Mouse (Mus musculus): ENCODE results near the gene Rhod.
A peak's percentile ranks its signal among the peaks of the same experiment; 100 is the strongest.
"Not testable (repeated sequence)": the region's sequence is repeated elsewhere in the genome, so short reads cannot be mapped to it uniquely, and the experiment has no call there.

Gene Rhod

GRCm38 (mm10) chr19:4439161-4439801, at the start of gene Rhod:
Rhod (minus strand) TSS chr19:4439432.
- peak; percentile 82 for DNase-seq (ENCODE audit: extremely low read depth, insufficient read length, low spot score)

DNA sequence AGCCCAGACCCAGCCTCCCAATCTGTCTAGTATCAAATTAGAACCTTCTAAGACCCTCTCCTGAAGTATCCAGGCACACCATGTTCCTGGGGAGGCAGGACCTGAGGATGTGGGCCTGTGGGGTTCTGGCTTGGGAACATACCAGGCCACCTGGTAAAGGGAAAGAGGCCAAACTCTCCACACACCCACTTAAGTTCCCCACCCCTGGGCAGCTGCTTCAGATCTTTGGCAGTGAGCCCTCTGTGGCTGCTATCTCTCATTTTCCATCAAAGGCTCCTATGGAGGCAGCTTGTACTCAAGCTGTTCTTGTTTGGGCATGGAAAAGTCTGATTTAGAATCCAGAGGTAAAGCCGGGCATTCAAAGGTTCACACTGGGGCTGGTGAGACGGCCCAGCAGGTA, 48.6 kb upstream of the Rhod start:
- DNase-seq (ENCODE audit: extremely low read depth, insufficient read length, low spot score) = no peak

DNA sequence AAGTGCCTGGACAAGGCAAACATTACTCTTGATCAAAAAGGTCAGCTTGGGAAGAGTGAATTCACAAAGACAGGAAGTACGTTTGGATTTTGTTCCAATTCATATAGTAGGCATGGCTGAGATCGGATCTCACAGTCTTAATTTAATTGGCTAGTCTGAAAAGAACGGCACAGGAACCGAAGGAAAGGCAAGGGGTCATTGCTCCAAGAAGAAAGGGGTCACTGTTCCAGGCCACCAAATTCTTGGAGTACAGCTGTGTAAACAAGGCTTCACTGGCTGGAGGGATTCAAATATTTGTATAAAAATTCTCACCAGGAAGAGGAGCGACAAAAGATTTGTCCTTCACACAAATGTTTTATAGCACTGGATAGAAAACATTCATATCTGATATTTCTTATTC, 45.8 kb upstream of the Rhod start:
- DNase-seq (ENCODE audit: extremely low read depth, insufficient read length, low spot score) = no peak

GRCm38 (mm10) chr19:4482111-4482859, 43.1 kb upstream of the Rhod start:
- DNase-seq (ENCODE audit: extremely low read depth, insufficient read length, low spot score) = no peak

GRCm38 (mm10) chr19:4481326-4481725, 42.1 kb upstream of the Rhod start:
- DNase-seq (ENCODE audit: extremely low read depth, insufficient read length, low spot score) = no peak

DNA sequence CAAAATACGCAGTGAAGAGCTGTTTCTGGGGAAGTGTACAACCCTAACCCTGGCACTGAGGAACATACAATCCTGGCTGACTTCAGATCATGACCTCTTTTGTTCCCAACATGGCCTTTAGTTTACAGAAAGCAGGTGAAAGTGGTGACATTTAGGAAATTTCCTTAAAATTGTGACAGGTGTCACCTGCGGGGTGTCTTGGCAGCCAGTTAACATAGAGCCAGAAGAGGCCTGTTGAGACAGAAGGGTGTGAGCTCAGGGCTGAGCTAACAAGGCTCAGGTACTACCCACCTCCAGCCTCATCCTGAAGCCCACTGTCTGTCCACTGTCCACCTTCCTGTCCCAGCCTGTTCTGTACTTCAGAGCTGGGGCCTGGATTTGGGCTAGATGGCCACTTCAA, 40.8 kb upstream of the Rhod start:
- no peak for DNase-seq (ENCODE audit: extremely low read depth, insufficient read length, low spot score)

DNA sequence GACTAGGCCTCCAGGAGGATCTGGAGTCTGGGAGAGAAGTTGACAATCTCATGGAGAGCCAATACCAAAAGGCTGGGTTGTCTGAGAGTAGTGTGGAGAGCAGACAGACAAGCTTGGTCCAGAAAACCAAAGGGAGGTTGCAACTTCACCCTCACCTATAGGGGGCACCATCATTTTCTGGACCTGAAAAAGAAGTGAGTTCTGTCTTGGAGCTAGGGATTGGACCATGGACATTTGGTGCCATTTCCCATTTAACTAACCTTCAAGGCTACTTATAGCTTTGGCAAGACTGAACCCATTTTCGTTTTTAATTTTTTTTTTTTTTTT, 38.9 kb upstream of the Rhod start:
- no peak for DNase-seq (ENCODE audit: extremely low read depth, insufficient read length, low spot score)

- DNase-seq (ENCODE audit: extremely low read depth, insufficient read length, low spot score) = peak; percentile 62
These were observed 38.3 kb upstream of the Rhod start, which contains the start of gene Syt12 for GRCm38 (mm10) chr19:4477345-4478189. Syt12 (minus strand) TSS chr19:4477447.

GRCm38 (mm10) chr19:4476601-4477257, 37.5 kb upstream of the Rhod start:
- no peak for DNase-seq (ENCODE audit: extremely low read depth, insufficient read length, low spot score)

- no peak for DNase-seq (ENCODE audit: extremely low read depth, insufficient read length, low spot score)
These were observed 36.1 kb upstream of the Rhod start for GRCm38 (mm10) chr19:4475224-4475925.

GRCm38 (mm10) chr19:4474739-4475138, 35.5 kb upstream of the Rhod start:
- DNase-seq (ENCODE audit: extremely low read depth, insufficient read length, low spot score) = no peak

- DNase-seq (ENCODE audit: extremely low read depth, insufficient read length, low spot score) = no peak
These were observed 34.3 kb upstream of the Rhod start for GRCm38 (mm10) chr19:4473549-4473948.

DNA sequence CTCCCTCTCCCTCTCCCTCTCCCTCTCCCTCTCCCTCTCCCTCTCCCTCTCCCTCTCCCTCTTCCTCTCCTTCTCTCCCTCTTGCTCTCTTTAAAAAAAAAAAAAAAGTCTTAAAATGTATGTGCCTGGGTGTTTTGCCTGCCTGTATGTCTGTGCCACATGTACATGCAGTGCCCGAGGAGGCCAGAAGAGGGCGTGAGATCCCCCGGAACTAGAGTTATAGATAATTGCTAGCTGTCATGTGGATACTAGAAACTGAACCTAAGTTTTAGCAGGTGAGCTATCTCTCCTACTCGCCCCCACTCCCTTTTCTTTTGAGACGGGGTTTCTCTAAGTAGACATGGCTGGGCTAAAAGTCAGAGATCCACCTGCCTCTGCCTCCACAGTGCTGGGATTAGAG, 29.1 kb upstream of the Rhod start:
- DNase-seq (ENCODE audit: extremely low read depth, insufficient read length, low spot score) = no peak

DNA sequence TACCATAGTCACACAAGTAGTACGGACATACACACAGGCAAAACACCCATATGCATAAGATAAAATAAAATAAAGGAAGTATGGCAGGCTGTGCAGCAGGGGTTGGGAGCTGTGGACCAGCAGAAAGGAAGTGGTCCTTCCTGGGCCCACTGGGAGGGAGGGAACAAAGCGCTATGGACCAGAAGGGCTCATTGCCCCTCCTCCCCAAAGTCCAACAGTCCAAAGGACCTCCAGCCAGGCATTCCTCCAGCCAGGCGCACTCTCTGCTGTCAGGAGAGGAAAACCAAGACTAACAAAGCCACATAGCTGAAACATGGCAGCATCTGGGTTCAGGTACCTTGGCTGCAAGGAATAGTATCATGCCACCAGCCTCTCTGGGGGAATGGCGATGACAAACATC, 25.4 kb upstream of the Rhod start:
- DNase-seq (ENCODE audit: extremely low read depth, insufficient read length, low spot score) = no peak

DNA sequence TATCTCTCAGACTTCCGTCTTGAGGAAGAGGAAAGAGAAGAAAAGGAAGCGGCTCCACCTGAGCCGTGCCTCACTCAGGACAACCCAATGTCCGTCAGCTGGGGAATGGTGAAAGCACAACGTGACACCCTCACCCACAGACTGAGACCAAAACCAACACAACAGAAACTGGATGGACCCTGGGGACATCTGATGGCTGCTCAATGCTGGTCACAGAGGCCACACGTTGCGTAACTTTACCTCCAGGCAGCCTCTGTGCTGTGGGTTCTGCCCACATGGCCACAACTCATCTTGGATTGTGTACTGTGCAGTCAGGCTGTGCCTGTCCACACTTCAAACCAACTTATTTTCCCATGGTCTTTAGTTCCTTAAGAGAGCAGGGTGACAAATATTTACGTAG, 22.7 kb upstream of the Rhod start:
- no peak for DNase-seq (ENCODE audit: extremely low read depth, insufficient read length, low spot score)

- no peak for DNase-seq (ENCODE audit: extremely low read depth, insufficient read length, low spot score)
These were observed 17.0 kb upstream of the Rhod start for GRCm38 (mm10) chr19:4456227-4456626.

DNA sequence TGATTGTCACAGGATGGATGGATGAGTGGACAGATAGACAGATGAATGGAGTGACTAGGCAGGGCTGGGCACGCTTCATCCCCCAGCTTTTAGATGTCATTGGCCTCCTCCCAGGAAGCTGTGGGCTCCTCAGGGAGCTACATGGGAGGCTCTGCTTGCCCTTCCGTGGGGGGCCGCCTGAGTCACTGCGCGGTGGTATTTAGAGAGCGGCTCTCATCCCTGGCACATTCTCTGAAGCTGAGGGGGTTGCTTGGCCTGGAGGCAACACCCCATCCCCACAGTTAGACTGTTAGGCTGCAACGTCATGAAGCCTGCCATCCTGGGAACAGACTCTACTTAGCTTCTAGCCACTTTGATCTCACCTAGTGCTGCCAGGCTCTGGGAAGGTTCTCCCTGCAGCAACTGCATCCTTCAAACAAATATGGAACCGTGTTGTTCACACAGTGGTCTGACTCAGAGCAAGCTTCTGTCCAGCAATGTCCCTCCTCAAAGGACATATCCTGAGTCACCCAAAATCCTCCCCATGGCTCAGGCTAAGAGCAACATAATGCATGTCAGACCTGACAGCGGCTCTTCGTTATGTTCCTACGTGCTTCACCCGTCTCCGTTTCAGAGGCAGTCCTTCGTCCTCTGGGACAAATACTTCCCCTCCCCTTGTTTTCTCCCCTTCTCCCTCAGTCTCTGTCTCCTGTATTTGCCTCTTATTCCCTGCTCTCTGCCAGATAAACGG, 16.0 kb upstream of the Rhod start:
- DNase-seq (ENCODE audit: extremely low read depth, insufficient read length, low spot score) = no peak

DNA sequence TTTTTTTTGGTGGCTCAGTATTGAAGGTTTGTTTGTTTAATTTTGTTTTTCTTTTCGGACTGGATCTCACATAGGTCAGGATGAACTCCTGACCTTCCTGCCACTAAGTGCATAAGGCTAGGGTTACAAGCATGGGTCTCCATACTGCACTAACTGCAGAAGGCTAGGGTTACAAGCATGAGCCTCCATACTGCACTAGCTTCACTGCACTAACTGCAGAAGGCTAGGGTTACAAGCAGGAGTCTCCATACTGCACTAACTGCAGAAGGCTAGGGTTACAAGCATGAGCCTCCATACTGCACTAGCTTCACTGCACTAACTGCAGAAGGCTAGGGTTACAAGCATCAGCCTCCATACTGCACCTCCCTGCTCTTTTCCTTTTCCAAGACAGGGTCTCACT, 14.8 kb upstream of the Rhod start:
- not testable (repeated sequence) for DNase-seq (ENCODE audit: extremely low read depth, insufficient read length, low spot score)

DNA sequence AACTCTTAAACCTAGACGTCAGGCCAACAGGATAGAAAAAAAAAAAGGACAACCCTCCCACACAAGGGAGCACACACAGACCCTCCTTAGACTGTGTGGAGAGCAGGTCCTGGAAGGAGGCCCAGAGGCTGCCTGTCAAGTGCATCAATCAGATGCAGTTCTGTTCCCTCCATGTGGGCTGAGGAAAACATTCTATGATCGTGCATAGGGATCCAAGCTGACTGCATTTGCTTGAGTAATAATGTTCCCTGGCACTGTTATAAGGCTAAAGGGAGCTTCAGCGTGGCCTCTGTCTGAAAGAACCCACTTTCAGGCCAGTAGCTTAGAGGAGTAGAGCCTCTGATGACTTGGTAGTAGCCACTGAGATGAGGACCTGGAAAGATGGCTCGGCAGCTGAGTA, 13.3 kb upstream of the Rhod start:
- DNase-seq (ENCODE audit: extremely low read depth, insufficient read length, low spot score) = no peak

DNA sequence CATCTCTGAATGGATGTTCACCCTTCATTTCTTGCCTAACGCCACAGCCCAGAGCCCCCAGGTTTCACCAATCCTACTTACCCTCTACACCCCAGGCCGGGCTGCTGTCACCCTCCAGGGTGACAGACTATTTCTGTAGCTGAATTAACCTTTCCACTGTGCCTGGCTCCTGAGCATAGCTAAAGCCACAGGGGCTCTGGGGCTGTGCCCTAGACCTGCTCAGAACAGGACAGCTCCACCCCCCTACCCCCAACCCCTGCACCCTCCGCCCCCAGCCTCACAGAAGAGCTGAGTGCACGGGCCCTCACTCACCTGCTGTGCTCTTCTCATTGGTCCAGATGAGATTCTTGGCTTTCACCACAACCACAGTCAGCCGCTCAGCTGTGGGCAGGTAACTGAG, 12.7 kb upstream of the Rhod start:
- no peak for DNase-seq (ENCODE audit: extremely low read depth, insufficient read length, low spot score)
